Mouse (Mus musculus): ENCODE results near the gene Slc9b1. TPM values are rescaled to one million over a fixed set of nuclear protein-coding genes. Genes with fewer than 3 reads are reported as not detected.

Slc9b1 gene
- total and polyA plus RNA-seq, 3 experiments = 0.14 TPM; not detected in 2

DNA sequence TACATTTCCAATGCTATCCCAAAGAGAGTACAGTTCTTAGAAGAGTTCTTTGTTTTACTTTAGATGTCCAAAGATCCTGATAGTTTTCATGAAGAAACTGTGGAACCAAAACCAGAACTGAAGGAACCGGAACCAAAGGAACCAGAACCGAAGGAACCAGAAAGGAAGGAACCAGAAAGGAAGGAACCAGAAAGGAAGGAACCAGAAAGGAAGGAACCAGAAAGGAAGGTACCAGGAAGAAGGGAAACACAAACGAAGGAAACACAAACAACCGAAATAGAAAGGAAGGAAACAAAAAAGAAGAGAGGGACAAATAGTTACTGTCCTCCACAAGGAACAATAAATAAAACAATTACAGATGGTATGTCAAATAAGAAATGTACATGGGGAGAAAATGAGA is 9.6 kb downstream of the Slc9b1 start:
- no peak for DNase-seq (ENCODE audit: low read depth, low spot score)
- Histone ChIP-seq H3K9ac (ENCODE audit: control insufficient read depth, low read depth, low read length, poor library complexity, severe bottlenecking) (no peak overlapping the region), H3K27ac (ENCODE audit: control insufficient read depth, low read depth, low read length) (no peak overlapping the region), H3K4me1 (ENCODE audit: control insufficient read depth in 1 of 2, insufficient read depth in 2 of 2, low read length in 2 of 2) (no peaks in the 10 kb centered on the region), H3K27me3 (ENCODE audit: control insufficient read depth in 1 of 2, insufficient read depth in 2 of 2, low read length in 2 of 2) (peaks cover 1 to 4% of the 10 kb centered on the region in 2 experiments; a peak in 3 of 4 replicates), H3K79me2 (ENCODE audit: control insufficient read depth, insufficient read depth, low read length, poor library complexity) (no peaks in the 10 kb centered on the region), H3K4me3 (ENCODE audit: control insufficient read depth in 1 of 2, insufficient read depth in 1 of 2, low read depth in 2 of 2, low read length in 2 of 2) (no peak overlapping the region), H3K36me3 (ENCODE audit: control insufficient read depth in 1 of 2, insufficient read depth in 2 of 2, low read length in 2 of 2) (no peaks in the 10 kb centered on the region), H3K9me3 (replicated peaks; ENCODE audit: insufficient read depth, low read length) (no peaks in the 10 kb centered on the region)
- no peak for TF ChIP-seq RAD21 (IDR thresholded peaks at IDR 0.05; ENCODE audit: low read depth, low read length)
- no peak for TF ChIP-seq MXI1 (IDR thresholded peaks at IDR 0.05; ENCODE audit: low read depth, low read length)
- TF ChIP-seq ZKSCAN1 (IDR thresholded peaks at IDR 0.05; ENCODE audit: low read depth, low read length) = no peak
- TF ChIP-seq ELF1 (IDR thresholded peaks at IDR 0.05; ENCODE audit: low read depth, low read length) = no peak
- TF ChIP-seq ZMIZ1 (IDR thresholded peaks at IDR 0.05; ENCODE audit: low read depth, low read length) = no peak
- TF ChIP-seq E2F4 (IDR thresholded peaks at IDR 0.05; ENCODE audit: borderline replicate concordance, low read depth, low read length) = no peak
- TF ChIP-seq SIN3A (IDR thresholded peaks at IDR 0.05; ENCODE audit: low read length) = no peak
- TF ChIP-seq SMC3 (IDR thresholded peaks at IDR 0.05; ENCODE audit: low read depth, low read length) = no peak
- TF ChIP-seq NRF1 (IDR thresholded peaks at IDR 0.05; ENCODE audit: insufficient read depth, low read depth, low read length, poor library complexity, severe bottlenecking) = no peak
- TF ChIP-seq HCFC1 (IDR thresholded peaks at IDR 0.05; ENCODE audit: low read depth, low read length) = no peak
- no peak for TF ChIP-seq MEF2A (IDR thresholded peaks at IDR 0.05; ENCODE audit: extremely low read depth, insufficient replicate concordance, low read depth, low read length, poor library complexity, severe bottlenecking)
- no peak for TF ChIP-seq TAL1 (IDR thresholded peaks at IDR 0.05; ENCODE audit: low read length)
- no peak for TF ChIP-seq TCF12 (IDR thresholded peaks at IDR 0.05; ENCODE audit: low read depth, low read length)
- TF ChIP-seq GABPA (IDR thresholded peaks at IDR 0.05; ENCODE audit: low read depth, low read length) = no peak
- TF ChIP-seq NELFE (IDR thresholded peaks at IDR 0.05; ENCODE audit: low read depth, low read length) = no peak
- no peak for TF ChIP-seq CTCF (IDR thresholded peaks at IDR 0.05 in 2 of 3, conservative IDR thresholded peaks at IDR 0.05 in 1 of 3; ENCODE audit: control insufficient read depth in 1 of 3, insufficient read depth in 1 of 3, low read depth in 2 of 3, low read length in 3 of 3, poor library complexity in 1 of 3, severe bottlenecking in 1 of 3)
- no peak for TF ChIP-seq CHD2 (IDR thresholded peaks at IDR 0.05; ENCODE audit: low read length)
- TF ChIP-seq JUND (IDR thresholded peaks at IDR 0.05; ENCODE audit: low read depth, low read length) = no peak
- no peak for TF ChIP-seq USF1 (IDR thresholded peaks at IDR 0.05; ENCODE audit: low read depth, low read length)

DNA sequence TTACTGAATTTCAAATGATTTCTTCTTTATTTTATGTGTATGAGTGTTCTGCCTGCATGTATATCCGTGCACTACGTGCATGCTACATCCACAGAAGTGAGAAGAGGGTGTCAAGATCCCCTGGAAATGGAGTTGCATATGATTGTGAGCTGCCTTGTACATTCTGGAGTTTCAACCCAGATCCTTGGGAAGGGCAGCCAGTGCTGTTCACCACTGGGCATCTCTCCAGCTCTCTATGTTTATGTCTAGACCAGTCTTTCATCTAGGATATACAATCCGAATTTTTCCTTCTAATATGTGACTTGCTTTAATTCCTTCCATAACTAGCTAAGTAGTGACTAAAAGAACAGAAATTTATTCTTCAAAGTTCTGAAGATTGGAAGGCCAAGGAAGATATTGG is 28.0 kb downstream of the Slc9b1 start:
- TF ChIP-seq CHD2 (IDR thresholded peaks at IDR 0.05; ENCODE audit: low read length) = no peak
- no peak for TF ChIP-seq MYC (IDR thresholded peaks at IDR 0.05; ENCODE audit: low read depth, low read length)
- no peak for TF ChIP-seq E2F4 (IDR thresholded peaks at IDR 0.05; ENCODE audit: borderline replicate concordance, low read depth, low read length)
- no peak for TF ChIP-seq CHD1 (IDR thresholded peaks at IDR 0.05; ENCODE audit: low read depth, low read length)
- TF ChIP-seq BHLHE40 (IDR thresholded peaks at IDR 0.05; ENCODE audit: borderline replicate concordance, low read depth, low read length) = no peak
- TF ChIP-seq POLR2AphosphoS5 (IDR thresholded peaks at IDR 0.05; ENCODE audit: borderline replicate concordance, low read depth, low read length) = no peak
- no peak for TF ChIP-seq ZNF384 (IDR thresholded peaks at IDR 0.05; ENCODE audit: low read depth, low read length)
- no peak for TF ChIP-seq MAFK (IDR thresholded peaks at IDR 0.05; ENCODE audit: borderline replicate concordance, low read depth, low read length)
- no peak for TF ChIP-seq ZMIZ1 (IDR thresholded peaks at IDR 0.05; ENCODE audit: low read depth, low read length)
- no peak for TF ChIP-seq NELFE (IDR thresholded peaks at IDR 0.05; ENCODE audit: low read depth, low read length)
- TF ChIP-seq MEF2A (IDR thresholded peaks at IDR 0.05; ENCODE audit: extremely low read depth, insufficient replicate concordance, low read depth, low read length, poor library complexity, severe bottlenecking) = no peak
- TF ChIP-seq RAD21 (IDR thresholded peaks at IDR 0.05; ENCODE audit: low read depth, low read length) = no peak
- TF ChIP-seq GABPA (IDR thresholded peaks at IDR 0.05; ENCODE audit: low read depth, low read length) = no peak
- no peak for TF ChIP-seq MXI1 (IDR thresholded peaks at IDR 0.05; ENCODE audit: low read depth, low read length)
- TF ChIP-seq POLR2AphosphoS2 (IDR thresholded peaks at IDR 0.05; ENCODE audit: low read length) = no peak
- no peak for TF ChIP-seq KAT2A (conservative IDR thresholded peaks at IDR 0.05; ENCODE audit: low read depth, low read length)
- TF ChIP-seq ELF1 (IDR thresholded peaks at IDR 0.05; ENCODE audit: low read depth, low read length) = no peak
- TF ChIP-seq JUND (IDR thresholded peaks at IDR 0.05; ENCODE audit: low read depth, low read length) = no peak
- no peak for TF ChIP-seq EP300 (IDR thresholded peaks at IDR 0.05; ENCODE audit: low read depth in 1 of 2, low read length in 2 of 2)
- TF ChIP-seq POLR2A (IDR thresholded peaks at IDR 0.05; ENCODE audit: control insufficient read depth in 1 of 2, insufficient read depth in 1 of 2, low read depth in 1 of 2, low read length in 2 of 2, poor library complexity in 1 of 2) = no peak

More for the DNA sequence above, 28.0 kb downstream of the Slc9b1 start:
- no peak overlapping the region for H3K4me3 ChIP-seq (ENCODE audit: control insufficient read depth in 1 of 2, insufficient read depth in 1 of 2, low read depth in 2 of 2, low read length in 2 of 2)
- H3K79me2 ChIP-seq (ENCODE audit: control insufficient read depth, insufficient read depth, low read length, poor library complexity) = no peaks in the 10 kb centered on the region
- no peaks in the 10 kb centered on the region for H3K4me1 ChIP-seq (ENCODE audit: control insufficient read depth in 1 of 2, insufficient read depth in 2 of 2, low read length in 2 of 2)
- H3K9ac ChIP-seq (ENCODE audit: control insufficient read depth, low read depth, low read length, poor library complexity, severe bottlenecking) = no peak overlapping the region
- no peaks in the 10 kb centered on the region for H3K9me3 ChIP-seq (replicated peaks; ENCODE audit: insufficient read depth, low read length)
- no peak overlapping the region for H3K27ac ChIP-seq (ENCODE audit: control insufficient read depth, low read depth, low read length)
- H3K36me3 ChIP-seq (ENCODE audit: control insufficient read depth in 1 of 2, insufficient read depth in 2 of 2, low read length in 2 of 2) = no peaks in the 10 kb centered on the region
- peaks cover 10 to 12% of the 10 kb centered on the region in 2 experiments for H3K27me3 ChIP-seq (ENCODE audit: control insufficient read depth in 1 of 2, insufficient read depth in 2 of 2, low read length in 2 of 2)
- DNase-seq (ENCODE audit: low read depth, low spot score) = no peak
